In genomic region chr1:193189151-193189621, GRCm38 (mm10) we compare ENCODE assay signal across 8 mouse cellular contexts. TPM values are rescaled to one million over a fixed set of nuclear protein-coding genes. Genes with fewer than 3 reads are reported as not detected.
DNase-seq lines count a peak whose midpoint lies in the region; ATAC-seq lines count a peak whose summit lies in the region.
"Had no signal": no experiment of that assay in that cellular context is flagged by ENCODE, and none has a peak within 500 bp of the region (broad histone marks: within the 10 kb centered on the region; RNA-seq: fewer than 3 reads in every experiment).

No protein-coding gene starts in this region.

- H3K27ac ChIP-seq in embryonic facial prominence, embryonic 14.5 days (replicated peaks; ENCODE audit: low read depth, low read length): peak overlapping the region; percentile 93
- peak overlapping the region; percentile 89 for H3K27ac ChIP-seq in heart, embryonic 13.5 days (replicated peaks)
- 0 out of 2 replicates have a peak overlapping the region, but pooled peaks have one; percentile 37 for H3K27ac ChIP-seq in midbrain, embryonic 14.5 days (replicated peaks; ENCODE audit: low read depth, low read length)

- H3K4me1 ChIP-seq in embryonic facial prominence, embryonic 14.5 days (ENCODE audit: control insufficient read depth, insufficient read depth, low read length): peaks cover 38% of the 10 kb centered on the region
- peaks cover 42% of the 10 kb centered on the region for H3K4me1 ChIP-seq in heart, embryonic 13.5 days
- peaks cover 10% of the 10 kb centered on the region; the same call in 1 of the 2 replicates for H3K4me1 ChIP-seq in midbrain, embryonic 14.5 days (ENCODE audit: control insufficient read depth, insufficient read depth, low read length)

- no peaks in the 10 kb centered on the region for H3K9me3 ChIP-seq in embryonic facial prominence, embryonic 14.5 days (ENCODE audit: control insufficient read depth, low read length)
- H3K9me3 ChIP-seq in heart, embryonic 13.5 days: no peaks in the 10 kb centered on the region
- no peaks in the 10 kb centered on the region for H3K9me3 ChIP-seq in midbrain, embryonic 14.5 days (ENCODE audit: control insufficient read depth, low read length)

- H3K36me3 ChIP-seq in embryonic facial prominence, embryonic 14.5 days (ENCODE audit: control insufficient read depth, insufficient read depth, low read length): no peaks in the 10 kb centered on the region
- H3K36me3 ChIP-seq in heart, embryonic 13.5 days: no peaks in the 10 kb centered on the region
- no peaks in the 10 kb centered on the region for H3K36me3 ChIP-seq in midbrain, embryonic 14.5 days (ENCODE audit: control insufficient read depth, insufficient read depth, low read length)

- H3K9ac ChIP-seq in embryonic facial prominence, embryonic 14.5 days (ENCODE audit: low read depth, low read length): peak overlapping the region; percentile 34
- 0 out of 2 replicates have a peak overlapping the region, but pooled peaks have one; percentile 17 for H3K9ac ChIP-seq in heart, embryonic 13.5 days
- no peak overlapping the region for H3K9ac ChIP-seq in midbrain, embryonic 14.5 days (replicated peaks; ENCODE audit: low read length)

- DNase-seq in urinary bladder, postnatal 36 days (ENCODE audit: low spot score in 2 of 2): peak; percentile 33 to 38
- no peak for DNase-seq in urinary bladder, adult 2 months (ENCODE audit: low spot score)
- DNase-seq in embryonic facial prominence, embryonic 14.5 days (ENCODE audit: low spot score): peak; percentile 96
- DNase-seq in kidney, postnatal 4 days: peak; percentile 67 to 76
- DNase-seq in midbrain, embryonic 14.5 days: peak; percentile 74
- peak; percentile 31 for DNase-seq in thymus, postnatal 0 days (ENCODE audit: low spot score)

- peak; percentile 98 for ATAC-seq in embryonic facial prominence, embryonic 14.5 days (ENCODE audit: low read depth)
- ATAC-seq in heart, embryonic 13.5 days (ENCODE audit: extremely low read depth, insufficient number of reproducible peaks, low FRiP score, low TSS enrichment): peak; percentile 84
- ATAC-seq in midbrain, embryonic 14.5 days (ENCODE audit: low FRiP score, low TSS enrichment): peak; percentile 77; the same call in 1 of the 2 replicates

- no peaks in the 10 kb centered on the region for H3K27me3 ChIP-seq in embryonic facial prominence, embryonic 14.5 days (replicated peaks; ENCODE audit: control insufficient read depth, insufficient read depth, low read length)
- no peaks in the 10 kb centered on the region for H3K27me3 ChIP-seq in heart, embryonic 13.5 days (replicated peaks)
- H3K27me3 ChIP-seq in midbrain, embryonic 14.5 days (ENCODE audit: control insufficient read depth, insufficient read depth, low read length): no peaks in the 10 kb centered on the region

- 3% methylated on average over 9 of the region's 9 CpGs for WGBS in embryonic facial prominence, embryonic 14.5 days
- 14% methylated on average over 9 of the region's 9 CpGs for WGBS in heart, embryonic 13.5 days
- WGBS in midbrain, embryonic 14.5 days: 27% methylated on average over 9 of the region's 9 CpGs

- H3K4me3 ChIP-seq in embryonic facial prominence, embryonic 14.5 days (ENCODE audit: low read depth, low read length): no peak overlapping the region
- H3K4me3 ChIP-seq in heart, embryonic 13.5 days: no peak overlapping the region
- no peak overlapping the region for H3K4me3 ChIP-seq in midbrain, embryonic 14.5 days (replicated peaks; ENCODE audit: low read depth, low read length)
- H3K4me3 ChIP-seq: erythroblast, embryonic 14.5 days had no signal

- peak overlapping the region; percentile 25 for H3K4me2 ChIP-seq in embryonic facial prominence, embryonic 14.5 days (ENCODE audit: low read depth, low read length)
- peak overlapping the region; percentile 29 for H3K4me2 ChIP-seq in heart, embryonic 13.5 days
- H3K4me2 ChIP-seq in midbrain, embryonic 14.5 days (ENCODE audit: low read length): no peak overlapping the region

RNA-seq across cellular contexts. Expression of gene Traf3ip3, which starts 12.3 kb away (rescaled TPM):
- polyA plus RNA-seq in urinary bladder, adult 2 months (2012; rRNA removed): 2.2 and 2.9 TPM in 2 replicates
- polyA plus RNA-seq in embryonic facial prominence, embryonic 14.5 days (2014; fragmentation: Nextera tagmentation; extraction: Ambion mirVana): 34.7 and 39.3 TPM in 2 replicates
- polyA plus RNA-seq in heart, embryonic 13.5 days (2015; fragmentation: Nextera tagmentation; extraction: Ambion mirVana): 1.3 and 1.4 TPM in 2 replicates
- 0.32 and 1.4 TPM in 2 replicates for polyA plus RNA-seq in midbrain, embryonic 14.5 days (2014; fragmentation: Nextera tagmentation; extraction: Ambion mirVana)
- polyA plus RNA-seq in thymus, postnatal 0 days (2015; fragmentation: Nextera tagmentation; extraction: Ambion mirVana): 193 and 196 TPM in 2 replicates
- polyA plus RNA-seq: erythroblast, embryonic 14.5 days had no signal

RNA-seq across cellular contexts. Expression of gene Lamb3, which starts 18.3 kb away (rescaled TPM):
- 22.3 and 26.3 TPM in 2 replicates for polyA plus RNA-seq in urinary bladder, adult 2 months (2012; rRNA removed)
- polyA plus RNA-seq in embryonic facial prominence, embryonic 14.5 days (2014; fragmentation: Nextera tagmentation; extraction: Ambion mirVana): 8.5 and 9.3 TPM in 2 replicates
- polyA plus RNA-seq in heart, embryonic 13.5 days (2015; fragmentation: Nextera tagmentation; extraction: Ambion mirVana): 2.3 and 2.5 TPM in 2 replicates
- 0.15 and 0.30 TPM in 2 replicates for polyA plus RNA-seq in midbrain, embryonic 14.5 days (2014; fragmentation: Nextera tagmentation; extraction: Ambion mirVana)
- 21.1 and 22.2 TPM in 2 replicates for polyA plus RNA-seq in thymus, postnatal 0 days (2015; fragmentation: Nextera tagmentation; extraction: Ambion mirVana)
- polyA plus RNA-seq: erythroblast, embryonic 14.5 days had no signal

RNA-seq across cellular contexts. Expression of gene A130010J15Rik, which starts 21.3 kb away (rescaled TPM):
- polyA plus RNA-seq in urinary bladder, adult 2 months (2012; rRNA removed): 9.8 and 13.3 TPM in 2 replicates
- 12.3 and 16.0 TPM in 2 replicates for polyA plus RNA-seq in embryonic facial prominence, embryonic 14.5 days (2014; fragmentation: Nextera tagmentation; extraction: Ambion mirVana)
- 11.1 and 12.8 TPM in 2 replicates for polyA plus RNA-seq in heart, embryonic 13.5 days (2015; fragmentation: Nextera tagmentation; extraction: Ambion mirVana)
- polyA plus RNA-seq in midbrain, embryonic 14.5 days (2014; fragmentation: Nextera tagmentation; extraction: Ambion mirVana): 10.4 and 15.4 TPM in 2 replicates
- polyA plus RNA-seq in thymus, postnatal 0 days (2015; fragmentation: Nextera tagmentation; extraction: Ambion mirVana): 13.7 and 14.4 TPM in 2 replicates
- polyA plus RNA-seq: erythroblast, embryonic 14.5 days had no signal

RNA-seq across cellular contexts. Expression of gene Irf6, which starts 36.3 kb away (rescaled TPM):
- polyA plus RNA-seq in urinary bladder, adult 2 months (2012; rRNA removed): 24.9 and 27.8 TPM in 2 replicates
- polyA plus RNA-seq in embryonic facial prominence, embryonic 14.5 days (2014; fragmentation: Nextera tagmentation; extraction: Ambion mirVana): 33.9 and 41.6 TPM in 2 replicates
- 5.9 and 6.2 TPM in 2 replicates for polyA plus RNA-seq in heart, embryonic 13.5 days (2015; fragmentation: Nextera tagmentation; extraction: Ambion mirVana)
- polyA plus RNA-seq in midbrain, embryonic 14.5 days (2014; fragmentation: Nextera tagmentation; extraction: Ambion mirVana): 0.53 and 0.92 TPM in 2 replicates
- polyA plus RNA-seq in thymus, postnatal 0 days (2015; fragmentation: Nextera tagmentation; extraction: Ambion mirVana): 9.4 and 10.0 TPM in 2 replicates
- polyA plus RNA-seq: erythroblast, embryonic 14.5 days had no signal

RNA-seq across cellular contexts. Expression of gene Diexf, which starts 59.1 kb away (rescaled TPM):
- polyA plus RNA-seq in urinary bladder, adult 2 months (2012; rRNA removed): 13.0 and 16.4 TPM in 2 replicates
- polyA plus RNA-seq in embryonic facial prominence, embryonic 14.5 days (2014; fragmentation: Nextera tagmentation; extraction: Ambion mirVana): 8.6 and 9.6 TPM in 2 replicates
- 4.9 and 5.7 TPM in 2 replicates for polyA plus RNA-seq in heart, embryonic 13.5 days (2015; fragmentation: Nextera tagmentation; extraction: Ambion mirVana)
- 7.5 and 10.0 TPM in 2 replicates for polyA plus RNA-seq in midbrain, embryonic 14.5 days (2014; fragmentation: Nextera tagmentation; extraction: Ambion mirVana)
- polyA plus RNA-seq in thymus, postnatal 0 days (2015; fragmentation: Nextera tagmentation; extraction: Ambion mirVana): 10.2 and 12.9 TPM in 2 replicates

Comparison
In these comparisons a context has a peak if more than half of its experiments do, and no peak if none do; other contexts are left out.
1. H3K27ac ChIP-seq: peak in every context shown above with its lines; median percentile 93 in embryonic facial prominence, embryonic 14.5 days; 89 in heart, embryonic 13.5 days; 37 in midbrain, embryonic 14.5 days.